Mouse (Mus musculus): ENCODE results near the gene Plbd1.

DNA sequence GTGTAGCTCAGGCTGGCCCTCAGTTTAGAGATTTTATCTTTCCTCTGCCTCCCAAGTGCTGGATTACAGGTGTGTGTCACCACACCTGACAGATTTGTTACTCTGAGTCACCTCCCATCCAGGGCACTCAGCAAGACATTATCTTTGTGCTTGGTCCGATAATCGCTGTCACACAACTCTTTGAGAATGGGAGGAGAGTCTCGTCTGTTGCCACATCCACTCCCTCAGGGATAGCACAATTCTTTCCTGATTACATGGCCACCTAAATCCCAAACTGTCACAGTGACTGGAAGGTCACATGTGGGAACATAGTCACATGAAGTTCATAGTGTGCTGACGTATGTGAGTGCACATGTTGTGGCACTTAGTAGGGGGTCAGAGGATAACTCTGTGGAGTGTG, 3.4 kb downstream of the Plbd1 start:
- no peak for TF ChIP-seq POLR2A (IDR thresholded peaks at IDR 0.05; ENCODE audit: low read depth, low read length)
- TF ChIP-seq CTCF (IDR thresholded peaks at IDR 0.05; ENCODE audit: extremely low read depth, insufficient read depth, insufficient read length, insufficient replicate concordance) = no peak

Measured in spleen, adult 2 months (tissue).